Mouse (Mus musculus): ENCODE data around the gene Lrrc26. TPM values are rescaled to one million over a fixed set of nuclear protein-coding genes. Genes with fewer than 3 reads are reported as not detected.
A peak's percentile ranks its signal among the peaks of the same experiment; 100 is the strongest.
"Not testable (repeated sequence)": the region's sequence is repeated elsewhere in the genome, so short reads cannot be mapped to it uniquely, and the experiment has no call there.

Gene Lrrc26
- polyA plus RNA-seq, 1 experiment from 2014 or later = not detected

DNA sequence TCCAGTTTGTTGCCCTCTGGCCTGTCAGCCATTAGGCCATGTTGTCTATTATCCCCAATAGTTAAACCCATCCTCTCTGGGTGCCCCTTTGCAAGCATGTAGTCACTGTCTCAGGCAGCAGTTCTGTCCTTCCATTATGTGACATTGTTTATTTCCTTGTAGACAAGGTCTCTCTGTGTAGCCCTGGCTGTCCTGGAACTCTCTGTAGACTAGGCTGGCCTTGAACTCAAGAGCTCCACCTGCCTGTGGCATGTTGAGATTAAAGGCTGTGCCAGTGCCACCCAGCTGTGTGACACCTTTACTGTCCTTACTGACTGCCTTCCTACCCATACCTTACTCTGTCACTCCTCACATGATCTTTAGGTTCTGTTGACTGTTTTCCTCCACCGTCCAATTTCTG lies 37.4 kb upstream of the Lrrc26 start:
- ATAC-seq (ENCODE audit: low FRiP score) = no peak
- Histone ChIP-seq H3K27me3 (ENCODE audit: control insufficient read depth, insufficient read depth, low read length) (no peaks in the 10 kb centered on the region), H3K4me1 (replicated peaks; ENCODE audit: control insufficient read depth, insufficient read depth, low read length) (peaks cover 7% of the 10 kb centered on the region; the same call in 1 of the 2 replicates), H3K27ac (ENCODE audit: low read depth, low read length) (no peak overlapping the region), H3K9me3 (ENCODE audit: control insufficient read depth, low read length) (no peaks in the 10 kb centered on the region), H3K4me2 (replicated peaks; ENCODE audit: low read depth, low read length) (no peak overlapping the region), H3K9ac (ENCODE audit: low read depth, low read length) (no peak overlapping the region), H3K4me3 (ENCODE audit: low read depth, low read length) (no peak overlapping the region), H3K36me3 (ENCODE audit: control insufficient read depth, insufficient read depth, low read length) (0 out of 2 replicates have a peak, but pooled peaks cover 2% of the 10 kb centered on the region)
- 88% methylated on average over 1 of the region's 1 CpGs for WGBS
- peak; percentile 19 for DNase-seq (ENCODE audit: low spot score)

DNA sequence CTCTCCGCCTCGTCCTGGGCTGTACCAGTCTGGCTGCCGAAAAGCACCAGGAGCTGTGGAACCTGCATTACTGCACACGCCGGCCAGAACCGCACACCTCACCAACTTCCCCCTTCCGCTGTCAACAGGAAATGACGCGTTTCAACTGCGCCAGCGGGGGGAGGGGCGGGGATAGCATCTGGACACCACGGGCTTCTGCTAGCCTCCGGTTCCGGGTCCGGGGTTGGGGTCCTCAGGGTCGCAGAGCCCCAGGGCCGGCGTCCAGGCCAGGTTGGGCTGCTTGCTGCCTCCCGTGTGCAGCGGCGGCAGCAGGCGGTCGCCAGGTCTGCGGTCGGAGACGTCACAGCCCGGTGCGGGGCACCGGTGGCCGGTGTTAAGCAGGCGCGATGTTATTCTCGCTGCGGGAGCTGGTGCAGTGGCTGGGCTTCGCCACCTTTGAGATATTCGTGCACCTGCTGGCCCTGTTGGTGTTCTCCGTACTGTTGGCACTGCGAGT lies 34.4 kb upstream of the Lrrc26 start, which contains the start of gene Tmem203:
TSS of gene Tmem203 (plus strand) at position 156 of the 496 bp plus-strand sequence.
- H3K9me3 ChIP-seq (ENCODE audit: control insufficient read depth, low read length) = no peaks in the 10 kb centered on the region
- DNase-seq (ENCODE audit: low spot score) = peak; percentile 98
- H3K4me2 ChIP-seq (replicated peaks; ENCODE audit: low read depth, low read length) = peak within 1 kb of the TSS; percentile 88
- peak within 1 kb of the TSS; percentile 49; the same call in 1 of the 2 replicates for H3K27ac ChIP-seq (ENCODE audit: low read depth, low read length)
- H3K4me3 ChIP-seq (ENCODE audit: low read depth, low read length) = peak within 1 kb of the TSS; percentile 69
- peak within 1 kb of the TSS; percentile 69 for H3K9ac ChIP-seq (ENCODE audit: low read depth, low read length)
- H3K36me3 ChIP-seq (ENCODE audit: control insufficient read depth, insufficient read depth, low read length) = 0 out of 2 replicates have a peak, but pooled peaks cover 2% of the 10 kb centered on the region
- no peaks in the 10 kb centered on the region for H3K27me3 ChIP-seq (ENCODE audit: control insufficient read depth, insufficient read depth, low read length)
- ATAC-seq (ENCODE audit: low FRiP score) = peak; percentile 91
- H3K4me1 ChIP-seq (replicated peaks; ENCODE audit: control insufficient read depth, insufficient read depth, low read length) = peaks cover 7% of the 10 kb centered on the region; the same call in 1 of the 2 replicates
- WGBS = under 1% methylated on average over 38 of the region's 39 CpGs

DNA sequence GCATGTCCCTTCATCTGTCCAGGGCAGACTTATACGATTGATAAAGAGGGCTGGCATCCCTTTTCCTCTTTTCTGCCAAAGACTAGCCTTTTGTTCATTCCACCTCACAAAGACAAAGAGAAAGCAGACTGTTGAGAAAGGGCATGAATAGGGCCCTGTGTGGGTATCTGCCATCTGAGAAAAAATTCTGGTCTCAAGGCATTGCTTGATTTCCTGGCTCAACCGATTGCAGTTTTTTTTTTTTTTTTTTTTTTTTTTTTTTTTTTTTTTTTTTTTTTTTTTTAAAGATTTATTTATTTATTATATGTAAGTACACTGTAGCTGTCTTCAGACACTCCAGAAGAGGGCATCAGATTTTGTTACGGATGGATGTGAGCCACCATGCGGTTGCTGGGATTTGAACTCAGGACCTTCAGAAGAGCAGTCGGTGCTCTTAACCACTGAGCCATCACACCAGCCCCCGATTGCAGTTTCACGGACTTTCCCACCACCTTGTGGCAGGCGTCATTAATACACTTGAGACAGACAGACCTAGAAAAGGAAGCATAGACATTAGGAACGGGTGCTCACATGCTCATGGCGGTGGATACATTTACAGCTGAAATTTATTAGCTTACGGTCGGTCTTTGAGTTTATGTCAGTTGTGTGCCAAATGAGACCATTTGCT lies 33.1 kb upstream of the Lrrc26 start:
- ATAC-seq (ENCODE audit: low FRiP score); H3K27me3 ChIP-seq (ENCODE audit: control insufficient read depth, insufficient read depth, low read length); H3K4me1 ChIP-seq (replicated peaks; ENCODE audit: control insufficient read depth, insufficient read depth, low read length); H3K27ac ChIP-seq (ENCODE audit: low read depth, low read length); H3K9me3 ChIP-seq (ENCODE audit: control insufficient read depth, low read length); H3K36me3 ChIP-seq (ENCODE audit: control insufficient read depth, insufficient read depth, low read length); H3K9ac ChIP-seq (ENCODE audit: low read depth, low read length): not testable (repeated sequence)
- Histone ChIP-seq H3K4me2 (replicated peaks; ENCODE audit: low read depth, low read length) (peak overlapping the region; percentile 74; the same call in 1 of the 2 replicates), H3K4me3 (ENCODE audit: low read depth, low read length) (peak overlapping the region; percentile 69; the same call in 1 of the 2 replicates)
- WGBS = 64% methylated on average over 10 of the region's 12 CpGs
- peak; percentile 34 for DNase-seq (ENCODE audit: low spot score)

DNA sequence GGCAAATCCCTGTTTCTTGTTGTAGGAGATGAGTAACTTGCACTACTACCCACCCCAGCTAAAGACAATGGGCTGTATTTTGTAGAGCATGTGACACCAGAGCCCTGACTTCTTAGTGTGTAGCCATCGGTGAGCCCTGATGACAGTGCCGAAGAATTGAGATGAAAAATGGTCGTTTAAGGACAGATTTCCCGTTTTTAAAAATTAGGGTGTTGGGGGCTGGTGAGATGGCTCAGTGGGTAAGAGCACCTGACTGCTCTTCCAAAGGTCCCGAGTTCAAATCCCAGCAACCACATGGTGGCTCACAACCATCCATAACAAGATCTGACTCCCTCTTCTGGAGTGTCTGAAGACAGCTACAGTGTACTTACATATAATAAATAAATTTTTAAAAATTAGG lies 32.5 kb upstream of the Lrrc26 start:
- 90% methylated on average over 5 of the region's 5 CpGs for WGBS
- not testable (repeated sequence) for H3K4me2 ChIP-seq (replicated peaks; ENCODE audit: low read depth, low read length)

DNA sequence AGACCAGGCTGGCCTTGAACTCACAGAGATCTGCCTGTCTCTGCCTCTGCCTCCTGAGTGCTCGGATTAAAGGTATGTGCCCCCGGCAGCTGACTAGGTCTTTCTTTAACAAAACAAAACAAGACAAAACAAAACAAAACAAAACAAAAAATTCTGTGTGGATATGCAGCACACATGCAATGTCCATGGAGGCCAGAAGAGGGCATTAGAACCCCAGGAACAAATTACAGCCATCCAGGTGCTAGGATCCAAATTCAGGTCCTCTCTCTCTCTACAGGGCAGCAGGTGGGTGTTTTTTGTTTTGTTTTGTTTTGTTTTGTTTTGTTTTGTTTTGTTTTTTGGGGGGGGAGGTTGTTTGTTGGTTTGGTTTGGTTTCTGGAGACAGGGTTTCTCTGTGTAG lies 30.8 kb upstream of the Lrrc26 start:
- H3K27ac ChIP-seq (ENCODE audit: low read depth, low read length) = no peak overlapping the region
- H3K27me3 ChIP-seq (ENCODE audit: control insufficient read depth, insufficient read depth, low read length) = peaks cover 9% of the 10 kb centered on the region
- DNase-seq (ENCODE audit: low spot score) (no peak), ATAC-seq (ENCODE audit: low FRiP score) (no peak)
- 44% methylated on average over 2 of the region's 2 CpGs for WGBS
- no peak overlapping the region for H3K4me2 ChIP-seq (replicated peaks; ENCODE audit: low read depth, low read length)
- peaks cover 14% of the 10 kb centered on the region for H3K4me1 ChIP-seq (replicated peaks; ENCODE audit: control insufficient read depth, insufficient read depth, low read length)
- H3K4me3 ChIP-seq (ENCODE audit: low read depth, low read length) = no peak overlapping the region
- no peaks in the 10 kb centered on the region for H3K36me3 ChIP-seq (ENCODE audit: control insufficient read depth, insufficient read depth, low read length)
- no peak overlapping the region for H3K9ac ChIP-seq (ENCODE audit: low read depth, low read length)
- no peaks in the 10 kb centered on the region for H3K9me3 ChIP-seq (ENCODE audit: control insufficient read depth, low read length)

More for the DNA sequence above, 32.5 kb upstream of the Lrrc26 start:
- H3K9me3 ChIP-seq (ENCODE audit: control insufficient read depth, low read length); H3K4me1 ChIP-seq (replicated peaks; ENCODE audit: control insufficient read depth, insufficient read depth, low read length); H3K27me3 ChIP-seq (ENCODE audit: control insufficient read depth, insufficient read depth, low read length); H3K9ac ChIP-seq (ENCODE audit: low read depth, low read length); H3K36me3 ChIP-seq (ENCODE audit: control insufficient read depth, insufficient read depth, low read length); ATAC-seq (ENCODE audit: low FRiP score); H3K27ac ChIP-seq (ENCODE audit: low read depth, low read length); DNase-seq (ENCODE audit: low spot score); H3K4me3 ChIP-seq (ENCODE audit: low read depth, low read length): not testable (repeated sequence)

DNA sequence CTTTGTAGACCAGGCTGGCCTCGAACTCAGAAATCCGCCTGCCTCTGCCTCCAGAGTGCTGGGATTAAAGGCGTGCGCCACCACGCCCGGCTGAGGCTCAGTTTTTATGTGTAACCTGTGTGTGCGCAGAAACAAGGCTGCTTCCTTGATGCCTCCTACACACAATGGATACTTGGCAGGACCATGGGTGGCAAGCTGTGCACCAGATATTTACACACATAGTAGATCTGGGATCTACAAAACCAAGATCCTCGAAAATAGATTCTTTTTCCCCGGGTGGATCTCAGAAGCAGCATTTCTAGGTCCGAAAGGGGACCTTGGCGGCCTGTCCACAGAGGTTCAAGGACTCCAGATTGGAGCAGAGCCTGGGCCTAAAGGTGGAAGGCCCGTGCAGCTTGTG lies 27.8 kb upstream of the Lrrc26 start:
- DNase-seq (ENCODE audit: low spot score) (no peak), ATAC-seq (ENCODE audit: low FRiP score) (no peak)
- H3K27me3 ChIP-seq (ENCODE audit: control insufficient read depth, insufficient read depth, low read length) = peaks cover 13% of the 10 kb centered on the region
- peak overlapping the region; percentile 44 for H3K9ac ChIP-seq (ENCODE audit: low read depth, low read length)
- peak overlapping the region; percentile 99 for H3K4me2 ChIP-seq (replicated peaks; ENCODE audit: low read depth, low read length)
- H3K4me3 ChIP-seq (ENCODE audit: low read depth, low read length) = peak overlapping the region; percentile 77
- WGBS = 43% methylated on average over 12 of the region's 12 CpGs
- peaks cover 12% of the 10 kb centered on the region for H3K4me1 ChIP-seq (replicated peaks; ENCODE audit: control insufficient read depth, insufficient read depth, low read length)
- no peak overlapping the region for H3K27ac ChIP-seq (ENCODE audit: low read depth, low read length)
- no peaks in the 10 kb centered on the region for H3K36me3 ChIP-seq (ENCODE audit: control insufficient read depth, insufficient read depth, low read length)
- H3K9me3 ChIP-seq (ENCODE audit: control insufficient read depth, low read length) = no peaks in the 10 kb centered on the region

DNA sequence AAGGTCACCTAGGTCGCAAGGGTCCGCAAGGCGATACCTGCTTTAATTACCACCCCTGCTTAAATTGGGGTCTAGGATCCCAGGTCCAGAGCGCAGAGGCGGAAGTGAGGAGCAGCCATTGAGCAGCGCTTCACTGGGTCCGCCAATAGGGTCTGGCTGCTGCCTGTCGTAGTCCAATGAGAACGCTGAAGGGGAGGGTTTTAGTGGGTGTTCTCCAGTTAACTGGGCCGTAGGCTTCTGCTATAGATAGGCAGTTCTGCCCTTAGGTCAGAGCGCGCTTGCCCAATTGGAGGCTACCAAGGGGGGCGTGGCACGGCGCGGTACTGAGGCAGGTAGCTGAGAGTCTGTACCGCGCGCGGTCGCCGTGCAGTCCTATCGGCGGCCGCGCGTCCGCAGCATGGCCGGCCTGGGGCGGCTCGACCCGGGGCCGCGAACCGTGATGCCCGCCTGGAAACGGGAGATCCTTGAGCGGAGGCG lies 27.4 kb upstream of the Lrrc26 start, which contains the start of gene Tprn:
TSS of gene Tprn (plus strand) at position 328 of the 477 bp plus-strand sequence.
- H3K9me3 ChIP-seq (ENCODE audit: control insufficient read depth, low read length) = no peaks in the 10 kb centered on the region
- peaks cover 12% of the 10 kb centered on the region for H3K4me1 ChIP-seq (replicated peaks; ENCODE audit: control insufficient read depth, insufficient read depth, low read length)
- H3K27me3 ChIP-seq (ENCODE audit: control insufficient read depth, insufficient read depth, low read length) = peaks cover 13% of the 10 kb centered on the region
- ATAC-seq (ENCODE audit: low FRiP score) (peak; percentile 99), DNase-seq (ENCODE audit: low spot score) (peak; percentile 93)
- H3K9ac ChIP-seq (ENCODE audit: low read depth, low read length) = peak within 1 kb of the TSS; percentile 60
- H3K27ac ChIP-seq (ENCODE audit: low read depth, low read length) = peak within 1 kb of the TSS; percentile 36; the same call in 1 of the 2 replicates
- under 1% methylated on average over 39 of the region's 39 CpGs for WGBS
- peak within 1 kb of the TSS; percentile 99 for H3K4me2 ChIP-seq (replicated peaks; ENCODE audit: low read depth, low read length)
- peak within 1 kb of the TSS; percentile 77 for H3K4me3 ChIP-seq (ENCODE audit: low read depth, low read length)
- H3K36me3 ChIP-seq (ENCODE audit: control insufficient read depth, insufficient read depth, low read length) = no peaks in the 10 kb centered on the region

DNA sequence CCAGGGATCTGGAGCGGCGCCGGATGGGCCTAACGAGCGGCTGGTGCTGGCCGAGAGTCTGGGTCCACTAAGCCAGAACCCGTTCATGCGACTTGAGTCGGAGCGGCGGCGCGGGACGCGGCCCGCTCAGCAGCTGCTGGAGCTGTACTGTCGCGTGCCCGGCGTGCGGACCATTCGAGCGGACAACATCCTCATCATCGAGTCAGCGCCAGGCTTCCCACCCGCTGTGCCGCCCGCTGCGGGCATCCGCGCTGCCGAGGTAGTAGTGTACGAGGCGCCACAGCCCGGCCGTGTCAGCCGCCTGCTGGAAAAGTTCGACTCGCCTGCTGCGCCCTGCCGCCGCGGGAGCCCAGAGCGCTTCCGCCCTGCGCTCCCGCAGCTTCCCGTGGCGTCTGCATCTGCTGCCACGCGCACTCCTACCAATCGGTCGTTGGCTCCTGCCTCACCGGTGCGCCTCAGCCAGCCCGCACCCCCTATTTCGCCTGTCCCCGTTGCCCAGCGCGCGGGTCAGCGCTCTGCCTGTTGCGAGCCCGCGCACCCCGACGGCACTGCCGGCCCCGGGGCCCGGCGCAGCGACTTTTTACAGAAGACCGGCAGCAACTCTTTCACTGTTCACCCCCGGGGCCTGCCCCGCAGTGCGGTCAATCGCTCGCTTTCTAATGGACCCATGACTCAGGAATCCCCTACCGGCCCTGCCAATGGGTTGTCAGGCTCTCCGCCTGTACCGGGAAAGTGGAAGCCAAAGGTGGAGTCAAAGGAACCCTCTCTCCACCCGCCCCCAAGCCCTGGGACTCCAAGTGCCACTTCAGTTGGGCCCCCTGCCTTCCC lies 26.7 kb upstream of the Lrrc26 start:
- under 1% methylated on average over 82 of the region's 82 CpGs for WGBS
- peaks cover 12% of the 10 kb centered on the region for H3K4me1 ChIP-seq (replicated peaks; ENCODE audit: control insufficient read depth, insufficient read depth, low read length)
- peak overlapping the region; percentile 60 for H3K9ac ChIP-seq (ENCODE audit: low read depth, low read length)
- H3K9me3 ChIP-seq (ENCODE audit: control insufficient read depth, low read length) = no peaks in the 10 kb centered on the region
- DNase-seq (ENCODE audit: low spot score) = peak; percentile 61
- peaks cover 13% of the 10 kb centered on the region for H3K27me3 ChIP-seq (ENCODE audit: control insufficient read depth, insufficient read depth, low read length)
- no peaks in the 10 kb centered on the region for H3K36me3 ChIP-seq (ENCODE audit: control insufficient read depth, insufficient read depth, low read length)
- peak overlapping the region; percentile 36; the same call in 1 of the 2 replicates for H3K27ac ChIP-seq (ENCODE audit: low read depth, low read length)
- peak overlapping the region; percentile 99 for H3K4me2 ChIP-seq (replicated peaks; ENCODE audit: low read depth, low read length)
- ATAC-seq (ENCODE audit: low FRiP score) = peak; percentile 59
- H3K4me3 ChIP-seq (ENCODE audit: low read depth, low read length) = peak overlapping the region; percentile 77
